Mouse (Mus musculus) G1E (cell line): ENCODE measurements around the gene Nemp1.

Experiments used
- CTCF ChIP-seq: IDR thresholded peaks from 2 replicates; pipeline ENCODE4 v1.5.1; 2012; ENCODE audit warnings: low read depth, low read length, inconsistent platforms, mixed read lengths
- GATA1 ChIP-seq: IDR thresholded peaks from 2 replicates; pipeline ENCODE4 v1.6.1; 2012; ENCODE audit warnings: borderline replicate concordance, low read length, inconsistent platforms, mixed read lengths
- GATA2 ChIP-seq: IDR thresholded peaks from 2 replicates; pipeline ENCODE4 v1.6.1; 2012; ENCODE audit warnings: low read depth, low read length, inconsistent platforms, borderline replicate concordance
- POLR2AphosphoS5 ChIP-seq: IDR thresholded peaks from 2 replicates; pipeline ENCODE4 v1.6.1; 2012; ENCODE audit warnings: low read depth, low read length, inconsistent platforms; ENCODE audit not compliant: insufficient replicate concordance
- TAL1 ChIP-seq: conservative IDR thresholded peaks from 2 replicates; pipeline ENCODE4 v1.6.1; 2012; ENCODE audit warnings: low read depth, low read length, inconsistent platforms, mixed read lengths

GRCm38 (mm10) chr10:127748847-127749612 is 82.3 kb downstream of the Nemp1 start:
- TF ChIP-seq CTCF = no peak
- no peak for TF ChIP-seq GATA2
- no peak for TF ChIP-seq POLR2AphosphoS5
- no peak for TF ChIP-seq TAL1
- no peak for TF ChIP-seq GATA1
